Mouse (Mus musculus) forebrain, embryonic 16.5 days (tissue): ENCODE data around the gene Cdca3. TPM values are rescaled to one million over a fixed set of nuclear protein-coding genes. Genes with fewer than 3 reads are reported as not detected.

Experiments used
- ATAC-seq: fragments of 200-750 bp; cut with Nextera tagmentation; 2 replicates; pipeline ENCODE4 v1.8.0; 2017; ENCODE audit warnings: mild to moderate bottlenecking, moderate library complexity
- H3K27ac ChIP-seq: fragments of 300-500 bp; sonication (generic); 2 replicates; pipeline ENCODE4 v1.5.1; 2014; ENCODE audit warnings: low read length, control low read depth
- H3K27me3 ChIP-seq: fragments of 300-500 bp; sonication (generic); replicated peaks from 2 replicates; pipeline ENCODE4 v1.6.1; 2014; ENCODE audit warnings: low read length; ENCODE audit not compliant: control insufficient read depth, insufficient read depth
- H3K36me3 ChIP-seq: fragments of 300-500 bp; sonication (generic); 2 replicates; pipeline ENCODE4 v1.6.1; 2014; ENCODE audit not compliant: control insufficient read depth, insufficient read depth
- H3K4me1 ChIP-seq: fragments of 300-500 bp; sonication (generic); replicated peaks from 2 replicates; pipeline ENCODE4 v1.6.1; 2014; ENCODE audit warnings: low read length; ENCODE audit not compliant: control insufficient read depth, insufficient read depth
- H3K4me2 ChIP-seq: fragments of 300-500 bp; sonication (generic); 2 replicates; pipeline ENCODE4 v1.6.1; 2014; ENCODE audit warnings: mild to moderate bottlenecking, low read length, control low read depth
- H3K4me3 ChIP-seq: fragments of 300-500 bp; sonication (generic); replicated peaks from 2 replicates; pipeline ENCODE4 v1.5.1; 2014; ENCODE audit warnings: mild to moderate bottlenecking, low read length, control low read depth
- H3K9ac ChIP-seq: fragments of 300-500 bp; sonication (generic); replicated peaks from 2 replicates; pipeline ENCODE4 v1.6.1; 2014; ENCODE audit warnings: low read depth, low read length, control low read depth
- H3K9me3 ChIP-seq: fragments of 300-500 bp; sonication (generic); 2 replicates; pipeline ENCODE4 v1.6.1; 2016; ENCODE audit warnings: low read length; ENCODE audit not compliant: control insufficient read depth
- WGBS: fragments of 180-500 bp; shearing (Covaris S2); extraction: QIAGEN DNeasy Blood & Tissue Kit; methylation state at CpG from one replicate; pipeline ENCODE4 v1.1.7; 2014; 5-methylcytosine and 5-hydroxymethylcytosine counted together
- polyA plus RNA-seq: library from polyadenylated mRNA; unstranded; fragments of >200 nt; fragmentation: Nextera tagmentation; extraction: Ambion mirVana; gene quantifications from 2 replicates; pipeline ENCODE4 v1.2.1, GENCODE M21; 2015

Cdca3 gene
- polyA plus RNA-seq, 1 experiment from 2014 or later, result 76.7 TPM

DNA sequence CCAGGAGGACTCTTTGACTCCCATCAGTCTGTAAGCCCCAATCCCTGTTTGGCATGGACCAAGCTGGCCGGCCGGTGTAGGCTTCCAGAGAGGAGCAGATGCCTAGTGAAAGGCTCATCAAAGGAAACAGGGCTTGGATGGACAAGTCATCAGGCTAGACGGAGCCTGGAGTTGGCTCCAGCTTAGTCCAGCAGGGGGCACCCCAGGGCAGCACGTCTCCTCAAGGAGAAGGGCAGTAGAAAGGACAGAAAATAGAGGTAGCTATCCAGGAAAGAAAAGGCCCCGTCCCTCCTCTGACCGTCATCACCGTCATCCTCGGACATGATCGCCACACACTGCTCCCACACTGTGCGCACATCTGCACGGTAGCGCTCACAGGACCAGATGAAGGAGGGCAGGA is 30.4 kb downstream of the Cdca3 start:
- H3K4me1 ChIP-seq, result peaks cover 67% of the 10 kb centered on the region
- no peaks in the 10 kb centered on the region for H3K9me3 ChIP-seq
- no peak overlapping the region; the same call in 1 of the 2 replicates for H3K27ac ChIP-seq
- WGBS, result 5% methylated on average over 12 of the region's 12 CpGs
- no peaks in the 10 kb centered on the region for H3K36me3 ChIP-seq
- peak overlapping the region; percentile 10 for H3K9ac ChIP-seq
- ATAC-seq, result no peak
- no peak overlapping the region for H3K4me3 ChIP-seq
- H3K4me2 ChIP-seq, result peak overlapping the region; percentile 5
- no peaks in the 10 kb centered on the region for H3K27me3 ChIP-seq

DNA sequence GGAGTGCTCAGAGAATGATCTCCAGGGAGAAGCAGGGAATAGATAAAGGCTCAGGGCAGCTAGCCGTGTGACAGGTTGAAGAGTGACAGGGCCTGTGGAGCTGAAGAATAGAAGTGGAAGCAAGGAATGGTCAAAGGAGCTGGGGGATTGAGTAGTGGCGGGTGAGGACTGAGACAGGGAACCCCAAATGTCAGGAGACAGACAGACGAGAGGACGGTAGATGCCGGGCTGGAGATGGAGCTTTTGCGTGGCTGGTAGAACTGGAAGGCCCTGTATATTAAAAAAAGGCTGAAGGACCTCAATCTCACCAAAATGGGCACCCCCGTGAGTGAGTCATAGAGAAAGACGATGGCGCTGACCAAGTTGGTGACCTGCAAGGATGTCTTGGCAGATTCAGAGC is 31.2 kb downstream of the Cdca3 start:
- H3K4me3 ChIP-seq, result no peak overlapping the region

DNA sequence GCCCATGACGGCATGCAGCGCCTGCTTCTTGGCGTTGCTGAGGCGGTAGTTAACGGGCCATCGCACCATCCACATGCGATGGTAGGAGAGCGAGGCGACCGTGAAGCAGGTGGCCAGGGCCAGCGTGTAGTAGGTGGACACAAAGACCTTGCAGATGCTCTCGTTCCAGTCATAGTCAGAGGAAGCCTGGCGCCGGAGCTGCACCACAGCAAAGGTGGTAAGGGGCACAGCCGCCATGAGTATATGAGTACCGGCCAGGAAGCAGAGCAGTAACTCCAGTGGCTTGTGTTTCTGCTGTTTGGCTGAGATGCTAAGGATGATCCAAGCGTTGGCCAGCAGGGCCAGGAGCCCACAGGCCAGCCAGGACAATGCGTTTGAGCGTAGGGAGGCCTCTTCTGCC is 31.9 kb downstream of the Cdca3 start:
- Histone ChIP-seq H3K4me2 (no peak overlapping the region), H3K9ac (no peak overlapping the region), H3K4me3 (no peak overlapping the region), H3K4me1 (peaks cover 64% of the 10 kb centered on the region), H3K36me3 (no peaks in the 10 kb centered on the region), H3K9me3 (no peaks in the 10 kb centered on the region), H3K27ac (no peak overlapping the region), H3K27me3 (no peaks in the 10 kb centered on the region)
- WGBS, result 79% methylated on average over 19 of the region's 19 CpGs
- no peak for ATAC-seq

More for the DNA sequence above, 31.2 kb downstream of the Cdca3 start:
- H3K36me3 ChIP-seq, result no peaks in the 10 kb centered on the region
- peaks cover 70% of the 10 kb centered on the region for H3K4me1 ChIP-seq
- no peak for ATAC-seq
- no peak overlapping the region; the same call in 1 of the 2 replicates for H3K9ac ChIP-seq
- no peaks in the 10 kb centered on the region for H3K27me3 ChIP-seq
- H3K27ac ChIP-seq, result no peak overlapping the region
- 78% methylated on average over 9 of the region's 9 CpGs for WGBS
- no peak overlapping the region for H3K4me2 ChIP-seq
- no peaks in the 10 kb centered on the region for H3K9me3 ChIP-seq

DNA sequence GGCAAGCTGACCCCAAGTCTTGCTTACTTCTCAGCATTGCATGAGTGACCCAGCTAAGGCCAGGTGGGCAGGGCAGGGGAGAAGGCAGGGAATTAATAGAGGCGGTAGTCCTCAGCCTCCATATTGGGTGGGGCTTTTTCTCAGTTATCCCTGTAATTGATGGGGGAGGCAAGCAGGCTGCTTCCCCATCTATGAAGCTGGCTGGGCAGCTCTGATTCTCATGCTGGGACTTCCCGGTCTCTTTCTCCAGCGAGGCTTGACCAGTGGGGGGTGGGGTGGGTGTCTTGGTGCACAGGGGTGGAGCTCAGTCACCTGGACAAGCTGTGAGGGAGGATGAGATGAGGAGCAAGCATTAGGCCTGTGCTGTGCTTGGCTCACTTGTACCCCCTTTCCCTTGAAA is 32.5 kb downstream of the Cdca3 start:
- ATAC-seq, result no peak
- H3K27me3 ChIP-seq, result no peaks in the 10 kb centered on the region
- H3K9me3 ChIP-seq, result no peaks in the 10 kb centered on the region
- peak overlapping the region; percentile 46 for H3K4me2 ChIP-seq
- no peak overlapping the region for H3K4me3 ChIP-seq
- no peaks in the 10 kb centered on the region for H3K36me3 ChIP-seq
- no peak overlapping the region for H3K27ac ChIP-seq
- 34% methylated on average over 3 of the region's 3 CpGs for WGBS
- peaks cover 61% of the 10 kb centered on the region for H3K4me1 ChIP-seq
- H3K9ac ChIP-seq, result no peak overlapping the region

DNA sequence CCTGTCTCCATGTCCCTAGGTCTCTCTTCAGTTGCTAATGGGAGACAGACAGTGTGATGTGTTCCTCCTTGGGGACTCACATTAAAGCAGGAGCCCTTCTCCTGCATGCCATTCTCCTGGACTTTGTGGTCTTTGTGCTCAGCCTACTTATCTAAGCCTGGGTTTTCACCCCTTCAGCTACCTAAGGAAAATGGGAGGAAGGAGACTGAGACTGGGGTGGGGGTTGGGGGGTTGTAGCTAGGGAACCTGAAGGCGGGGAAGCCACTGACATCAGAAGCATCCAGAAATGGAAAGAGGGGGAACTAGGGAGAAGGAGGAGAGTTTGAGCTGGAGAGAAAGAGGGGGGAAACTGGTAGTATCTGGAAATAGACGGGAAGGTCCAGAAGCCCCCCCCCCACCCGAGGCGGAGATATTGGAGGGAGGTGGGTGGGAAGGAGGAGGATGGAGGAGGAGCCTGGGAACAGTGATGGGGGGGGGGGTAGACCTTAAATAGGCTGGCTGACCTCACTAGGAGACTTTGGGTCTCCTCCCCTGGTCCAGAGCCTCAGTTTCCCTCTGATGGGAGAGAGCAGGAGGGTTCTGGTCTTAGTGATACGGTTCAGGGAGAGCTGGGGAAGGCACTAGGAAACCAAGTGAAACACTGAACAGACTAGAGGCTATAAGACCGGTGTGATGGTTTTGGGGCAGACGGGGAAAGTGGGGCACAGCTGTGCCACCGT is 33.2 kb downstream of the Cdca3 start:
- peak; percentile 9 for ATAC-seq
- 8% methylated on average over 8 of the region's 8 CpGs for WGBS
- no peaks in the 10 kb centered on the region for H3K27me3 ChIP-seq

DNA sequence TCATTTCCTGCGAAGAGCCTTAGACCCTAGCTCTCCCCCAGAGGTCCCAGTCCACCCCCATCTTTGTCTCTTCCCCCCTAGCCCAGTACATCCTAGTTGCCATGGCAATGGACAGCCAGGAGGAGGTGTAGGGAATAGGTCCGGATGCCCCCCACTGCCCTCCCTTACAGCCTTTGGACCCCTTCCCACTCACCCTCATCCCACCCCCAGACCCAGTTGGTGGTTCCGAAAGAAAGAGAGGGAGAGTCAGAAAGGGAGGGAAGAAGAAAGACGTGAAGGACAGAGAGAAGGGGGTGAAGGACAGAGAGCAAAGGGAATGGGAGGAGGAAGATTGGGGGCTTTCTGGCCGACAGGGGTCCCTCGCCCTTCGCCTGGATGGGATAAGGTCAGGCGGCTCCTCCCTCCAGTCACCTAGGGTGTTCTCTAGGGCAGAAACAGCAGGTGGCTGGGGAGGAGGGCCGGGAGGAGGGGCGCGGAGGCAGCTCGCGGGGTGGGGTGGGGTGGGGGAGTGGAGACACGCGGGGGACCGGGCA is 33.8 kb downstream of the Cdca3 start:
- H3K4me2 ChIP-seq, result peak overlapping the region; percentile 46

More for the DNA sequence above, 33.2 kb downstream of the Cdca3 start:
- no peaks in the 10 kb centered on the region for H3K9me3 ChIP-seq
- H3K27ac ChIP-seq, result peak overlapping the region; percentile 54
- H3K4me1 ChIP-seq, result peaks cover 61% of the 10 kb centered on the region
- peak overlapping the region; percentile 75 for H3K9ac ChIP-seq
- no peaks in the 10 kb centered on the region for H3K36me3 ChIP-seq
- peak overlapping the region; percentile 63 for H3K4me3 ChIP-seq
- H3K4me2 ChIP-seq, result peak overlapping the region; percentile 46

DNA sequence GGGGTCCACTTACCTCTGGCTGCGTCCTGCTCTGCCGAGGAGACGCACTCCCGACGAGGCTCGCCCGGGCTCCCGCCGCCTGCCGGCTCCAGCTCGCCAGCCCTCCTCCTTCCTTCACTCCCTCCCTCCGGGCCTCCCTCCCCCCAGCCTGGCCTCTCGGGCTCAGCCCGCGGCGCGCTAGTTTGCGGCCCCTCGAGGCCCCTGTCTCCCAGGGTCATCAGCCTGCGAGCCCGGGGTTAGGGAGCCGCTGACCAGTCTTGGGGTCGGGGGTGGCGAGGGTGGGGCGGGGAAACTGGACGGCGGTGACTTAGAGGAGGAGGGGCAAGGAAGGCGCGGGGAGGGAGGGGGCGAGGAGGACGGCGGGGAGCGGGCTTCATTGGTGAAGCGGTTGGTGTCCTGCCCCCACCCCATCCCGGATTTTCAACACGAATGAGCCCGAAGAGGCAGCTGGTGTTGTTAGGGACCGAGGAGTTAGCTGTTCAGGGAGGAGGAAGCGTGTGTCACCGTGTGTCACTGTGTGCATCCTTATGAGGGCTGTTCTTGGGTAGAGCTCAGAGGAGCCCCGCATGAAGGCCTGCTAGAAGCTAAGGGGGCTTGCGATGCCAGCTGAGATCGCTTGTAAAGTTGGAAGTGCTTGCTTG is 34.4 kb downstream of the Cdca3 start, which contains the start of gene Gpr162:
Gpr162 (minus strand) TSS at position 326 of the 641 bp plus-strand sequence.
- Histone ChIP-seq H3K27me3 (no peaks in the 10 kb centered on the region), H3K4me2 (peak within 1 kb of the TSS; percentile 46), H3K9ac (peak within 1 kb of the TSS; percentile 75), H3K4me3 (peak within 1 kb of the TSS; percentile 63), H3K9me3 (no peaks in the 10 kb centered on the region), H3K4me1 (peaks cover 49% of the 10 kb centered on the region), H3K27ac (peak within 1 kb of the TSS; percentile 54), H3K36me3 (no peaks in the 10 kb centered on the region)
- under 1% methylated on average over 30 of the region's 43 CpGs for WGBS
- peak; percentile 68 for ATAC-seq

More for the DNA sequence above, 33.8 kb downstream of the Cdca3 start:
- Histone ChIP-seq H3K9me3 (no peaks in the 10 kb centered on the region), H3K27me3 (no peaks in the 10 kb centered on the region), H3K27ac (peak overlapping the region; percentile 54), H3K36me3 (no peaks in the 10 kb centered on the region), H3K4me1 (peaks cover 55% of the 10 kb centered on the region), H3K4me3 (peak overlapping the region; percentile 63), H3K9ac (peak overlapping the region; percentile 75)
- WGBS, result 0% methylated on average over 8 of the region's 16 CpGs
- ATAC-seq, result peak; percentile 17

DNA sequence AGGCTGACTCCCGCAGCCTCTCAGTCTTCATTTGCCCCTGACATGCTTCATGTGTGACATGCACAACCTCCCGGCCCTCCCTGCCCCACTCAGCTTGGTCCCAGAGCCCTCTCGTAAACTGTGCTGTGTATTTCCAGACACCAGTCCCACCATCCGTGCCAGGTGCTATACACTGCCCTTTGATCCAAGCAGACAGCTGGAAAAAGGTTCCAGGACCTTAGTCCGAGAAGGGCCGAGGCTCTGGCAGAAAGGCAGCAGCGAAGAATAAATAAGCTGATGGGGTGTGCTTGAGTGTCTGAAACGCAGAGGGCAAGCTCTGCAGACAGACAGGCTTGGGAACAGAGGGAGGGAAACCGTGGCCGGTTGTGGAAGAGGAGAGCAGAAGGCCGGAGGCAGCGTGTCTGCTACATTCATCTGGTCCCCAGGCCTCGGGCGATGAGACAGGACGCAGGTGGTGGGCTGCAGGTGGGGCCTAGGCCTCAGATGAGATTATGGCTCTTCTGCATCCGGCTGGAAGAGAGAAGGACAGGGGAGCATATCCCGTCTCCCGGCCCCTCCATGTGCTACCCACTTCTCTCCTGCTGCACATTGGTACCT is 36.5 kb downstream of the Cdca3 start:
- Histone ChIP-seq H3K4me1 (peaks cover 34% of the 10 kb centered on the region), H3K4me3 (no peak overlapping the region), H3K9ac (0 out of 2 replicates have a peak overlapping the region, but pooled peaks have one; percentile 5), H3K27ac (no peak overlapping the region; the same call in 1 of the 2 replicates), H3K4me2 (no peak overlapping the region), H3K27me3 (no peaks in the 10 kb centered on the region), H3K36me3 (no peaks in the 10 kb centered on the region), H3K9me3 (no peaks in the 10 kb centered on the region)
- ATAC-seq, result no peak
- WGBS, result 64% methylated on average over 18 of the region's 18 CpGs

DNA sequence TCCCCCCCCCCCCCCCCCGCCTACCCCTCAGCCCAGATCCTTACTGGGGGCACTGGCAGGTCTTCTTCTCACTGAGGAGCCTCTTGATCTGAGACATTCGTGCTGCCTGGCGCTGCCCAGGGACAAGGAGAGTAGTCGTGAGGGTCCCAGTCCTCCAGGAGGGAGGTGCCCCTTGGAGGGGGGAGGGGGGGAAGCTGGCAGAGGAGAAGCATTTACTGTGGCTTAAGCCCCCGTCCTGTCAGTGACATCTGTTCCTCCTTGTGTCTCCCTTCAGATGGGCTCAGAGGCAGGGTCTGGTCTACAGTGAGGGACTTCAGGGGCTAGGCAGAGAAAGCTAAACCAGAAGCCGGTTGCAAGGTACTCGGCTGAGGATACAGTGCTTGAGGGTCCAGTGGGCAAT is 37.2 kb downstream of the Cdca3 start:
- Histone ChIP-seq H3K27ac (no peak overlapping the region), H3K9ac (no peak overlapping the region), H3K4me1 (peaks cover 27% of the 10 kb centered on the region), H3K4me3 (no peak overlapping the region), H3K36me3 (no peaks in the 10 kb centered on the region), H3K27me3 (no peaks in the 10 kb centered on the region), H3K9me3 (no peaks in the 10 kb centered on the region), H3K4me2 (no peak overlapping the region)
- WGBS, result 58% methylated on average over 6 of the region's 7 CpGs
- ATAC-seq, result no peak
